Mouse (Mus musculus) spleen, adult 2 months (tissue): ENCODE results near the gene Dusp3. TPM values are rescaled to one million over a fixed set of nuclear protein-coding genes. Genes with fewer than 3 reads are reported as not detected.

Source experiments
- DNase-seq, 2 experiments: peaks; one replicate each; pipeline versions ENCODE4 v3.0.0 to v3.0.0-alpha.2; 2012 to 2021; ENCODE audit warnings: low spot score in 2 of 2, low read depth in 1 of 2
- H3K27ac ChIP-seq: fragments of 200-500 bp; 2 replicates; pipeline ENCODE4 v1.5.1; 2012; ENCODE audit warnings: low read length, inconsistent platforms; ENCODE audit not compliant: insufficient read depth
- H3K27me3 ChIP-seq: fragments of 200-500 bp; 2 replicates; pipeline ENCODE4 v1.6.1; 2012; ENCODE audit warnings: mild to moderate bottlenecking, moderate library complexity, low read length, inconsistent platforms; ENCODE audit not compliant: control insufficient read depth, insufficient read depth
- H3K36me3 ChIP-seq: fragments of 200-500 bp; 2 replicates; pipeline ENCODE4 v1.6.1; 2012; ENCODE audit warnings: mild to moderate bottlenecking, low read length, inconsistent platforms; ENCODE audit not compliant: control insufficient read depth, insufficient read depth
- H3K4me1 ChIP-seq: fragments of 200-500 bp; 2 replicates; pipeline ENCODE4 v1.6.1; 2011; ENCODE audit warnings: inconsistent platforms; ENCODE audit not compliant: control insufficient read depth, insufficient read depth, insufficient read length
- H3K4me3 ChIP-seq: fragments of 200-500 bp; 2 replicates; pipeline ENCODE4 v1.5.1; 2011; ENCODE audit warnings: mild to moderate bottlenecking, inconsistent platforms; ENCODE audit not compliant: insufficient read depth, insufficient read length; ENCODE audit errors: extremely low read depth
- CTCF ChIP-seq: fragments of 200-500 bp; IDR thresholded peaks from 2 replicates; pipeline ENCODE4 v1.5.1; 2011; ENCODE audit warnings: mild to moderate bottlenecking, inconsistent platforms; ENCODE audit not compliant: insufficient read depth, insufficient read length, insufficient replicate concordance; ENCODE audit errors: extremely low read depth
- POLR2A ChIP-seq: fragments of 200-500 bp; IDR thresholded peaks from 2 replicates; pipeline ENCODE4 v1.6.1; 2011; ENCODE audit warnings: low read depth, low read length, inconsistent platforms
- WGBS: fragments of 180-500 bp; shearing (Covaris S2); methylation state at CpG from one replicate; pipeline ENCODE4 v1.1.7; 2018; 5-methylcytosine and 5-hydroxymethylcytosine counted together
- polyA plus RNA-seq: library from polyadenylated mRNA; depleted of rRNA; stranded (reverse); fragments of >200 nt; gene quantifications from 2 replicates; pipeline ENCODE4 v1.2.3, GENCODE M21; 2012

Gene Dusp3
- polyA plus RNA-seq, 1 experiment = 46.5 TPM

DNA sequence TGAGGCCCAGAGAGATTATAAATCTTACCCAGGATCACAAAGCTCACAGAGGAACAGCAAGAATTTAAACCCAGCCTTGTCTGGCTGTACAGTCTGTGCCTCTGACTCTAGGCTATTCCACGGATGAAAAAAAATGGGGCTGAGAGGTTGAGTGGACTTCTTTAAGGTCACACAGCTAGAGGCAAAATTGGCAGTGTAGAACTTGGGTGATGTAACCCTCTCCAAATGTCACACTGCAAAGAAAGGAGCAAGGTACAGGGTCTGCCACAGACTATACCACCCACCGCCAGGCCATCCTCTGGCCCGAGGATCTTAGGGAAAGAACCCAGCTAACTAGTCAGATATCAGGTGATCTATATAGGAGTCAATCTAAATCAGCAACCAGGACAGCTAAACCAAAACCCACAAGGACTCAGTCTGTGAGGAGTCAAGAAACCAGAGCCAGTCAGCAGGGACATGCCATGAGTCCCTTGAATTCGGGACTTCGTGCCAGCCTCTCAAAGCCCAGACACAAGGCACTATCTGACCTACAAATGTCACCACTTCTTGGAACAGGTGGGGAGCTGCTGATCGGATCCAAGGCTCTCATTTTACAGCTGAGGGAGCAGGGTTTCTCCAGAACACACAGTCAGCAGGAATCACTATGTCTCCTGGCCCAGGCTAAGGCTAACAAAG is 37.4 kb upstream of the Dusp3 start:
- Histone ChIP-seq H3K27ac (no peak overlapping the region), H3K4me1 (peaks cover 4% of the 10 kb centered on the region; the same call in 1 of the 2 replicates), H3K27me3 (peaks cover 11% of the 10 kb centered on the region), H3K4me3 (no peak overlapping the region), H3K36me3 (no peaks in the 10 kb centered on the region)
- WGBS = 89% methylated on average over 6 of the region's 6 CpGs
- TF ChIP-seq POLR2A (no peak), CTCF (no peak)
- no peak for DNase-seq

DNA sequence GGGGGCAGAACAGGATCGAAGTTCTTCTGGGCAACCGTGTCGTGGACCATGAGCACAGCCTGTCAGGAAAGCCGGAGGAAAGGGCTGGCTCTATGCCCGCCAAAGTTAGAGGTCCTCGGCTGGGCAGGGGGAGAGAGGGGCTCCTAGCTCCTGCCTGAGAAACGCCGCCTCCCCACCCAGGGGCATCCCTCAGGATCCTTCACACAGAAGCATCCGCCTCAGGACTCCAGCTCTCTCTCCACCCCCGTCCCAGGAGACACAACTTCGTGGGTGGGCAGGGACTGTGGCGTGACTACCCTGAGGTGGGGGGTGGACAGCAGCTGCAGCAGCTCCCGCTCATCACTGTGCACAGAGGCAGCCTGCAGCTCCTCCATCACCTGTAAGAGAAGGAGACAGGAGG is 36.6 kb upstream of the Dusp3 start:
- Histone ChIP-seq H3K4me1 (peaks cover 4% of the 10 kb centered on the region; the same call in 1 of the 2 replicates), H3K36me3 (no peaks in the 10 kb centered on the region), H3K27me3 (peaks cover 11% of the 10 kb centered on the region), H3K4me3 (no peak overlapping the region), H3K27ac (no peak overlapping the region)
- 86% methylated on average over 13 of the region's 13 CpGs for WGBS
- no peak for TF ChIP-seq CTCF
- no peak for TF ChIP-seq POLR2A
- no peak for DNase-seq

DNA sequence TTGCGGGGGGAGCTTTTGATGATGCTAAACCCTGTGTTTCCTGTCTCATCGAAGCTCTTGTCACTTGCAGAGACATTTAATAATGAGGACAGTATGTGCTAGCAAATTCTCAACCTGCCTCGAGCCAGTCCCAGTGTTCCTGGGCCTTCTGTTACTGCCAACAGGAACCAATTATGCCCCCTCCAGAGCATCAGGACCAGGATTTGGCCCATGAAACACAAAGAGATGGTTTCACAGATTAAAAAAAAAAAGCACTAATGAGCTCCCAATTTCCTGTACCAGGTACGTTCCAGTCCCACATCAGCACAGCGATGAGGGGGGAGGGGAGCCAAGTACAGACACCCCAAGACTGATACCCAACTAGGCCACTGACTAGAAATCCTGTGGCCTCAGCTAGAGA is 34.4 kb upstream of the Dusp3 start:
- TF ChIP-seq POLR2A (no peak), CTCF (no peak)
- Histone ChIP-seq H3K4me3 (no peak overlapping the region), H3K36me3 (no peaks in the 10 kb centered on the region), H3K4me1 (no peaks in the 10 kb centered on the region), H3K27ac (no peak overlapping the region), H3K27me3 (0 out of 2 replicates have a peak, but pooled peaks cover under 1% of the 10 kb centered on the region)
- 79% methylated on average over 5 of the region's 5 CpGs for WGBS
- no peak for DNase-seq

DNA sequence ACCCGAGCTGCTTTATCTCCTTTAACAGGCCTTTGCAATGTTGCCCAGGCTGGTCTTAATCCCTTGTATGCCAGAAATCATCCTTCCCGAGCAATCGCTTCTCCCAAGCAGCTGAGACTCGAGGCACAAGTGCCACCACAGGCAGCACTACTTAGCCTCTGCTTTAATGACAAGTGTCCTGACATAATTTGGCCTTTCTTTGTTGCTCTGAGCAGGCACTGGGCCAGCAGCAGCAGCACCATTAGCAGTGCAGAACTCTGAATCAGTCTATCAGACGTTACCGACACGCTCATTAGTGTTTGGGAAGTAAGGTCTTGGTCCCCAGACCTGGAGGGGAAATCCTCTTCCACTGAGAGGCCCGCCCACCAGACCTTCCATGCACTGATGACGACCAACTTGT is 32.9 kb upstream of the Dusp3 start:
- H3K4me3 ChIP-seq = no peak overlapping the region
- no peak for DNase-seq
- peaks cover 4% of the 10 kb centered on the region; the same call in 1 of the 2 replicates for H3K4me1 ChIP-seq
- WGBS = 73% methylated on average over 9 of the region's 9 CpGs
- no peak overlapping the region for H3K27ac ChIP-seq
- H3K27me3 ChIP-seq = no peaks in the 10 kb centered on the region
- TF ChIP-seq CTCF (no peak), POLR2A (no peak)
- no peaks in the 10 kb centered on the region for H3K36me3 ChIP-seq

DNA sequence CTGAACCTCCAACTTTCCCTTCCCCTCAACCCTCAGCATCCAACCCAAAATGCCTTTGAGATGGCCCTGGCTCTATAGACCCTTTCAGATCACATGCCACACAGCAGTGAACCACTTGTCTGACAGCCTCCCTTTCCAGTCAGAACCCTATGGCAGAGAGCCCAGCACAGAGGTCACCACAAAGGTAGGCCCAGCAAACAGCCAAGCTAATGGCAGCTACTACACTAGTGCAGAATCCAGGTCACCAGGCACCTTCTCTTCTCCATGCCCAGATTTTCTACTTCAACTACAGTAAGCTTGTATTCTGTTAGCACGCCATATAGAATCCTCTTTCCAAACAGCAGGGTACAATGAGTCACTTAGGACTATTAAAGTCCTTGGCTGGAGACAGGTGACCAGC is 29.3 kb upstream of the Dusp3 start:
- no peak for DNase-seq
- H3K27me3 ChIP-seq = no peaks in the 10 kb centered on the region
- TF ChIP-seq POLR2A = no peak
- no peak for TF ChIP-seq CTCF
- no peak overlapping the region for H3K4me3 ChIP-seq
- peaks cover 4% of the 10 kb centered on the region; the same call in 1 of the 2 replicates for H3K4me1 ChIP-seq
- WGBS = 90% methylated on average over 1 of the region's 1 CpGs
- H3K36me3 ChIP-seq = no peaks in the 10 kb centered on the region
- H3K27ac ChIP-seq = no peak overlapping the region

- no peaks in the 10 kb centered on the region for H3K27me3 ChIP-seq
- no peak overlapping the region for H3K27ac ChIP-seq
- no peaks in the 10 kb centered on the region for H3K36me3 ChIP-seq
- 42% methylated on average over 6 of the region's 6 CpGs for WGBS
- TF ChIP-seq CTCF = no peak
- TF ChIP-seq POLR2A = no peak
- no peak for DNase-seq
- H3K4me3 ChIP-seq = no peak overlapping the region
- H3K4me1 ChIP-seq = peaks cover 4% of the 10 kb centered on the region; the same call in 1 of the 2 replicates
Observed at GRCm38 (mm10) chr11:102015472-102015871, 28.7 kb upstream of the Dusp3 start.

- no peak for DNase-seq
- H3K27me3 ChIP-seq = no peaks in the 10 kb centered on the region
- no peaks in the 10 kb centered on the region for H3K36me3 ChIP-seq
- no peak overlapping the region for H3K27ac ChIP-seq
- TF ChIP-seq POLR2A (no peak), CTCF (no peak)
- H3K4me3 ChIP-seq = no peak overlapping the region
- 81% methylated on average over 8 of the region's 8 CpGs for WGBS
- H3K4me1 ChIP-seq = peaks cover 4% of the 10 kb centered on the region; the same call in 1 of the 2 replicates
Observed at GRCm38 (mm10) chr11:102013201-102013600, 26.4 kb upstream of the Dusp3 start.
